Mouse (Mus musculus) kidney, postnatal 0 days (tissue): ENCODE measurements at regions not wholly inside any gene's neighbourhood (a gene's known extent, or its start where the extent isn't known, plus 50 kb on each side); places are given as distances from the start of the nearest gene placed in this dataset.

Source experiments
- ATAC-seq: fragments of 200-750 bp; cut with Nextera tagmentation; replicated peaks from 2 replicates; pipeline ENCODE4 v1.8.0; 2017; ENCODE audit warnings: low read depth, moderate number of reproducible peaks, moderate TSS enrichment, moderate library complexity; ENCODE audit not compliant: low FRiP score
- DNase-seq: peaks from one replicate; pipeline ENCODE4 v3.0.0-alpha.2; 2016; ENCODE audit warnings: low spot score
- H3K27ac ChIP-seq: fragments of 300-500 bp; sonication (generic); 2 replicates; pipeline ENCODE4 v1.5.1; 2014; ENCODE audit warnings: mild to moderate bottlenecking
- H3K27me3 ChIP-seq: fragments of 300-500 bp; sonication (generic); 2 replicates; pipeline ENCODE4 v1.6.1; 2014; ENCODE audit warnings: low read length, mixed read lengths; ENCODE audit not compliant: insufficient read depth
- H3K36me3 ChIP-seq: fragments of 300-500 bp; sonication (generic); 2 replicates; pipeline ENCODE4 v1.6.1; 2014; ENCODE audit warnings: low read length, mixed read lengths; ENCODE audit not compliant: insufficient read depth
- H3K4me1 ChIP-seq: fragments of 300-500 bp; sonication (generic); replicated peaks from 2 replicates; pipeline ENCODE4 v1.6.1; 2014; ENCODE audit warnings: antibody characterized with exemption, low read length, mixed read lengths; ENCODE audit not compliant: insufficient read depth
- H3K4me2 ChIP-seq: fragments of 300-500 bp; sonication (generic); 2 replicates; pipeline ENCODE4 v1.6.1; 2014; ENCODE audit warnings: mild to moderate bottlenecking, low read length, moderate library complexity, mixed read lengths
- H3K4me3 ChIP-seq: fragments of 300-500 bp; sonication (generic); replicated peaks from 2 replicates; pipeline ENCODE4 v1.5.1; 2014; ENCODE audit warnings: low read depth, low read length
- H3K9ac ChIP-seq: fragments of 300-500 bp; sonication (generic); 2 replicates; pipeline ENCODE4 v1.6.1; 2014; ENCODE audit warnings: low read depth, low read length
- H3K9me3 ChIP-seq: fragments of 300-500 bp; sonication (generic); replicated peaks from 2 replicates; pipeline ENCODE4 v1.6.1; 2016; ENCODE audit warnings: low read length, inconsistent platforms, mixed read lengths
- CTCF ChIP-seq: IDR thresholded peaks from 2 replicates; pipeline ENCODE4 v1.5.1; 2016; ENCODE audit warnings: antibody characterized with exemption, low read depth, mild to moderate bottlenecking, moderate library complexity
- WGBS: fragments of 180-500 bp; shearing (Covaris S2); extraction: QIAGEN DNeasy Blood & Tissue Kit; methylation state at CpG from one replicate; pipeline ENCODE4 v1.1.7; 2014; 5-methylcytosine and 5-hydroxymethylcytosine counted together

DNA sequence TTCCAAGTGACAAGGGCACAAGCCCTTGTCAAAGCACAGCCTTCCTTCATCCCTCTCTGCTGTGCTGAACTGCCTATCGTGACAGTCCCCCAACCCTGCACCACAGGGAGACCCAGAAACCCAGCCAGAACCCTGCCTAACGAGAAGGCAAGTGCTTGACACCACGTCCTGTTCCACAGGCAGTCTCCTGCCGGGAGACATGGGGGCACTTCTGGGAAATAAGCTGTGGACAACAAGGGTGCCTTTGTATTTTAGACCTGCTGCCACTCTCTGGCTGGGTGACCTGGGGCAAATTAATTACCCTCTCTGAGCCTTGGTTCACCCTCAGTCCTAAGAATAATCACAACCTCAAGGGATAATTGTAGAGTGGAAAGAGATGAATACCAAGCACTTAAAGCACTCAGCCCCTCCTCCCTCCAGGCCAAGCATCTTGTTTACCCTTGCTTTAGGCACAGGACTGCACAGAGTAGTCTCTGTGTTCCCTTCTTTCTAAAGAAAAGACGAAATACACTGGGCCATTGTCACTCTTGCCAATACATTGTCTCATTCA is 177.6 kb downstream of the Tle3 start:
- no peaks in the 10 kb centered on the region for H3K27me3 ChIP-seq
- no peaks in the 10 kb centered on the region for H3K9me3 ChIP-seq
- DNase-seq (no peak), ATAC-seq (no peak)
- H3K36me3 ChIP-seq, result no peaks in the 10 kb centered on the region
- H3K4me3 ChIP-seq, result no peak overlapping the region
- H3K4me2 ChIP-seq, result no peak overlapping the region
- no peak overlapping the region for H3K9ac ChIP-seq
- 58% methylated on average over 5 of the region's 5 CpGs for WGBS
- H3K27ac ChIP-seq, result no peak overlapping the region
- no peaks in the 10 kb centered on the region for H3K4me1 ChIP-seq
- TF ChIP-seq CTCF, result no peak

DNA sequence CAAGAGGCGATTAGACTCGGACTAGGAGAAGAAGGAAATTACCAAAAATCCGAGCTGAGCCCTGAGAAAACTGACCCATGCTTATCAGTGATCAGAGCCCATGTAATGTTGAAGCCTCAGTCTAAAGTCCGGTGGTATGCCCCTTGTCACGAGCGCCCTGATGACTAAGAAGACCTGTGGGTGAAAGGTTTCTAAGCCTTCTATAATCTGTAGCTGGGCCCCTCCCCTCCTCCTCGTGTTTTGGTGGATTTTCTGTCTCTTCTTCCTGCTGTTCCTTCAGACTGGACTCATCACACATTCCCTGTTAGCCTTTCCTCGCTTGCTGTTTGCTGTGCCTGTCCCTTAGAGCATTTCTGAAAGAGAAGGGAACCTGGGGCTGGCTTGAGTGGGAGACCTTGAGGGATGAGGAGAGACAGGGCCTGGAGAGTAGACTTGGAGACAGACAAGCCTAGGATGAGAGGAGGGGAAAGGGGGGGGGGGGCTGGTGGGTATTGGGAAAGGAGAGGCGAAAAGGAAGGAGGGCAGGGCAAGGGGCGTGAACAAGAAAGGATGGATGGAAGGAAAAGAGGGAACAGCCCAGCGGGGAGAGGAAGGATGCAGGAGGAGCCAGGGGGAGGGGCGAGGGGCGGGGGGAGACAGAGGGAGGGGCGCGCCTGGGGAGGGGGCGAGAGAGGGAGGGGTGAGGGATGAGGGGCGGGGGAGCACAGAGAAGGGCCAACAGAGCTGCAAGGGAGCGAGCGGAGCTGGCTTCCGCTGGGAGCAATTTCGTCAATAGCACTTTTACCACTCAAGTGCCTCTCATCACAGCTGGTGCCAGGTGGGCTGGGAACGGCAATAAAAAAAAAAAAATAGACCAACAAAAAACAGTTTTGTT is 165.4 kb downstream of the Tle3 start:
- Histone ChIP-seq H3K36me3 (no peaks in the 10 kb centered on the region), H3K4me2 (no peak overlapping the region), H3K27me3 (no peaks in the 10 kb centered on the region), H3K4me1 (no peaks in the 10 kb centered on the region), H3K4me3 (no peak overlapping the region), H3K9ac (no peak overlapping the region), H3K9me3 (no peaks in the 10 kb centered on the region), H3K27ac (no peak overlapping the region)
- ATAC-seq (no peak), DNase-seq (peak; percentile 12)
- WGBS, result 16% methylated on average over 19 of the region's 22 CpGs
- TF ChIP-seq CTCF, result no peak

DNA sequence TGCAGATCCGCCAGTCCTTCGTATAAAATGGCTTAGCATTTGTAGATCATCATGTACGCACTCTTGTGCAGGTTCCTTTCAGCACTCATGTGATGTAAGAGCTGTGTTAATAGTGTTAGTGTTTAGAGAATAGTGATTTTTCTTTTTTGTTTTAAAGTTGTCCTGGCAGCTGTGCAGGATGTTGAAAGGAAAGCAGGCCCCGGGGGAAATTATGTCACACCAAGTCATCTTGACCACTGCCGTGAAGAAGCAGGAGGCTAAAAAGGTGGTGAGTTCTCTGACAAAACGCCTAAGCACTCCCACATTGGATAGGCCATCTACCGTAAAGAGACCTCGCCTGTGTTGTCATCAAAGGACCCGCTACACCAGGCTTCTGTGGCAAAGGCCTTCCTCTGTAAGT is 161.1 kb downstream of the Tle3 start:
- TF ChIP-seq CTCF, result no peak
- Histone ChIP-seq H3K4me3 (no peak overlapping the region), H3K36me3 (no peaks in the 10 kb centered on the region), H3K4me1 (no peaks in the 10 kb centered on the region), H3K9me3 (no peaks in the 10 kb centered on the region), H3K9ac (no peak overlapping the region), H3K27me3 (no peaks in the 10 kb centered on the region), H3K4me2 (no peak overlapping the region), H3K27ac (no peak overlapping the region)
- ATAC-seq (no peak), DNase-seq (no peak)
- 73% methylated on average over 9 of the region's 9 CpGs for WGBS

DNA sequence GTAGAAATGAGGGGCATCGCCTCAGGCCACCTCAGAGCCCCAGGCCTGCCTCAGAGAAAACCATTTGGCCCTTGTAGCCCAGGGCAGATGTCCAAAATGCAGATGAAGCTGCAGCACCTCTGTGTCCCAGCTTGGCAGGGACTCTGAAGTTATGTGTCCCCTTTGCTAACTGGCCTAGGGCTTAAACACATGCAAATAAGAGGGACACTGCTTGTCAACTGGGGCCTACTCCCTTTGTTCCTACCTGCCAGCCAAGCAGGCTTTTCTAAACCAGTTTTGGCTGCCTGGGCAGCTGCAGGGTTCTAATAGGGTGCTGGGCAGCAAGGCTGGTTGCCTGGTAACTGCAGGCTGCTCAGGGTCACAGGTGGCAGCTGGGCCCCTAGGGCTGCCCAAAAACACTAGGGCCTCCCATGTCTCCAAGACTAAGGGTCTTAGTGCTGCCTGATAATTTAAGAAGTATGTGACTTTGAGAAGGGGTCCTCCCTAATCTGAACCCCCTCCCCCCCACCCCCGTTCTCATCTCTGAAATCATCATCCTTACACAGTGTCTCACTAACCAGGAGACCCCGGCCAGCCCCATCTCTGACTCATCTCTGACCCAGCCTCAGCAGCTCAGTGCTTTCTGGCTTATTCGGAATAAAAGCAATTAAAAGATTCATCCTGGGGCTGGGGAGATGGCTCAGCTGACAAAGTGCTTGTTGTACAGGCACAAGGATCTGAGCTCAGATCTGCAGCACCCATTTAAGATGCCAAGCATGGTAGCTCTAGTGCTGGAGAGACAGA is 158.3 kb downstream of the Tle3 start:
- 67% methylated on average over 4 of the region's 4 CpGs for WGBS
- no peak overlapping the region for H3K4me3 ChIP-seq
- DNase-seq, result no peak

DNA sequence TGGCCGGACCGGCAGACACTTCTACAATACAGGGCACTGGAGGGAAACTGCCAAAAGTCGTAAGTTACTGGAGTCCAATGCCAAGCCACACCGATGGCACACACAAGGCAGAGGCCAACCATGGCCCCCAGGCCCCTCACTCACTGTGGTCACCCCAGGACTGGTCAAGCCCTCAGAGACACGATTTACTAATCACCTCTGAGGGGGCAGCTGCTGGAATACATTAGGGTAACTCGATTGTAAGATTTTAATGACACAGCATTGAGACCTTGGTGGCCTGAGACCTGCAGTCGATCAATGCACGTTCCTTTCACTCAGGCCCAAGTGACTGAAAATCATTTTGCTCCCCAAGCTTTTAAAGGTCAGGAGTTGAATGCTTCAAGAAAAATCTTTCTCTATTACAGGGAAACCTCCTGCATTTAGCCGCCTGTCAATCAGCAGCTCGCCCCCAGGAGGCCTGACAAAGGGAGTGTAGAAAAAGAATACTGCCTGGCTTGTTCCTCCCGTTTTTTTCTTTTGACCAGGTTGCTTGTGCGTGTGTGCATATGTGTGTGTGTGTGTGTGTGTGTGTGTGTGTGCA is 156.2 kb downstream of the Tle3 start:
- Histone ChIP-seq H3K27ac (no peak overlapping the region), H3K9ac (no peak overlapping the region), H3K27me3 (no peaks in the 10 kb centered on the region), H3K36me3 (no peaks in the 10 kb centered on the region), H3K9me3 (no peaks in the 10 kb centered on the region), H3K4me3 (no peak overlapping the region), H3K4me2 (no peak overlapping the region), H3K4me1 (no peaks in the 10 kb centered on the region)
- TF ChIP-seq CTCF, result no peak
- no peak for DNase-seq
- WGBS, result 62% methylated on average over 12 of the region's 12 CpGs
- no peak for ATAC-seq

More for the DNA sequence above, 158.3 kb downstream of the Tle3 start:
- Histone ChIP-seq H3K27ac (no peak overlapping the region), H3K9me3 (no peaks in the 10 kb centered on the region), H3K27me3 (no peaks in the 10 kb centered on the region), H3K4me1 (no peaks in the 10 kb centered on the region), H3K36me3 (no peaks in the 10 kb centered on the region), H3K9ac (no peak overlapping the region), H3K4me2 (no peak overlapping the region)
- no peak for TF ChIP-seq CTCF
- ATAC-seq, result no peak

DNA sequence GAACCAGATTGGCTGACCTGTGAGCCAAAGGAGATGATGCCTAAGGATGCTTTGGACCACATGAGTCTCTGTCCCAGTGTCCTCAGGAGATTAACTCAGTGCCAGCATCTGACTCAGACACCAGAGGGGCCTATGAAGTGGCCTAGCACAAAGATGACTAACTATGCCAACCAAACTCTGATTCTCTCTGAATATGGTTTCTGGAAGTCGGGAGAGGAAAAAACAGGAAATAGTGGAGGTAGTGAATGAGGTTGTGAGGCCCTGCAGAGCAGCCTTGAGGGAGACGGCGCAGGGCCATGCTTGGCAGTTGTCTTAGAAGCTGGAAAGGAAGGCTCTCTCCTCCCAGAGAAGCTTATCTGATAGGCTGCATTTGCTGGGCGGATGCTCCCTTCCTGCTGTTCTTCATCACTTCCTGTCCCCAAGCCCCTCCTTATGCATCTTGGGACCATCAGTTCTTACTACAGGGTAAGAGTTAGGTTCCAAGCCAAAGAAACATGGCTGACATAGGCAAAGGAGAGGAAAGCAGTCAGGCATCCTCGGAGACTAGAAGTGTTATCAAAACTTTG is 155.4 kb downstream of the Tle3 start:
- no peak overlapping the region for H3K27ac ChIP-seq
- H3K9me3 ChIP-seq, result no peaks in the 10 kb centered on the region
- ATAC-seq (no peak), DNase-seq (no peak)
- 71% methylated on average over 5 of the region's 5 CpGs for whole genome bisulfite sequencing
- no peaks in the 10 kb centered on the region for H3K4me1 ChIP-seq
- TF ChIP-seq CTCF, result no peak
- no peaks in the 10 kb centered on the region for H3K36me3 ChIP-seq
- H3K27me3 ChIP-seq, result no peaks in the 10 kb centered on the region
- no peak overlapping the region for H3K4me3 ChIP-seq
- H3K4me2 ChIP-seq, result no peak overlapping the region
- no peak overlapping the region for H3K9ac ChIP-seq
